Mouse (Mus musculus): ENCODE measurements at regions not wholly inside any gene's neighbourhood (a gene's known extent, or its start where the extent isn't known, plus 50 kb on each side); places are given as distances from the start of the nearest gene placed in this dataset.
"Not testable (repeated sequence)": the region's sequence is repeated elsewhere in the genome, so short reads cannot be mapped to it uniquely, and the experiment has no call there.

DNA sequence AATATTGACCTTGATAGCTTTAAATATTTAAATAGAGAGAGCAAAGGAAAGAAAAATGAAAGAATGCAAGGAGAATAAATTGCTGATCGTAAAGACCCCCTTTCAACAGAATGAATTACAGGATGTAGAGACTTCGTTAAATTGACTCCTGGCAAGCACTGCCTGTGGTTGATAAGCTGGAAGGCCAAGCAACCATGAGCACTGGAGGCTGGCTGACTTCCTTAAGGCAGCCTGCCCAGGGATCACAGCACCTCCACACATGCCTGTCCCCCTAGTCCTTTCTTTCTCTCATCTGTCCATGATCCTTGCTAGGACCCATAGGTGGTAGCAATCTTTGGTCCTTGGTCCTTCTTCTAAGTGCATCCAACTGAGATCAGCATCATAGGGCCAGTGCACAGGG lies 152.0 kb upstream of the Arglu1 start:
- ATAC-seq, result no peak
- H3K27me3 ChIP-seq (replicated peaks), result no peaks in the 10 kb centered on the region
- no peak overlapping the region for H3K4me3 ChIP-seq (replicated peaks)
- no peak overlapping the region for H3K27ac ChIP-seq
- no peaks in the 10 kb centered on the region for H3K36me3 ChIP-seq
- H3K9ac ChIP-seq, result no peak overlapping the region
- H3K9me3 ChIP-seq, result no peaks in the 10 kb centered on the region
- 60% methylated on average over 2 of the region's 2 CpGs for WGBS
- H3K4me1 ChIP-seq (replicated peaks), result no peaks in the 10 kb centered on the region
- no peak overlapping the region for H3K4me2 ChIP-seq (replicated peaks)

DNA sequence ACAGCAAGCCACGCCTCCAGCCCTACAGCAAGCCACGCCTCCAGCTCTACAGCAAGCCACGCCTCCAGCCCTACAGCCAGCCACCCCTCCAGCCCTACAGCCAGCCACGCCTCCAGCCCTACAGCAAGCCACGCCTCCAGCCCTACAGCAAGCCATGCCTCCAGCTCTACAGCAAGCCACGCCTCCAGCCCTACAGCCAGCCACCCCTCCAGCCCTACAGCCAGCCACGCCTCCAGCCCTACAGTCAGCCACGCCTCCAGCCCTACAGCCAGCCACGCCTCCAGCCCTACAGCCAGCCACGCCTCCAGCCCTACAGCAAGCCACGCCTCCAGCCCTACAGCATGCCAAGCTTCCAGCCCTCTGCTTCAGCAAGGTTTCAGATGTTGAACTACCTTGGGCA lies 145.8 kb upstream of the Arglu1 start:
- WGBS, result 78% methylated on average over 11 of the region's 11 CpGs
- ATAC-seq, result not testable (repeated sequence)

DNA sequence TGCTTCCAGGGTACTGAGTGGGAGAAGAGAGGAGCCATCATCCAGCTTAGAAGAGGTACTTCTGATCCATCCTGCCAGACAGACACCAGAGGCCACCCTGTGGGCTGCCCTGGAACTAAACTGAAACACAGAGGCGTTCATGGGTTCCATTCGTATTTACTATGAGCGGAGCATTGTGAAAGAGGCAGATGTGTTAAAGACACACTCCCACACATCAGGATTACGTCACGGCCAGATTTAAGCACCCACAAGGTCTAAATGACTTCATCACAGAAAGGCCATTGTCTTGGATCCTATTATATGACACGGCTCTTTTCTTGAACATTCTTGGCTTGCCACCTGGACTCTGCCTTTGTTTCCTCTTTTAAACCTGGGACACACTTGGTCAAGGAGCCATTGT lies 141.0 kb upstream of the Arglu1 start:
- no peaks in the 10 kb centered on the region for H3K36me3 ChIP-seq
- no peaks in the 10 kb centered on the region for H3K27me3 ChIP-seq (replicated peaks)
- no peak overlapping the region for H3K27ac ChIP-seq
- no peak overlapping the region for H3K4me2 ChIP-seq (replicated peaks)
- no peak for ATAC-seq
- no peak overlapping the region for H3K9ac ChIP-seq
- 86% methylated on average over 6 of the region's 6 CpGs for WGBS
- no peaks in the 10 kb centered on the region for H3K9me3 ChIP-seq
- H3K4me1 ChIP-seq (replicated peaks), result peaks cover 7% of the 10 kb centered on the region; the same call in 1 of the 2 replicates
- no peak overlapping the region for H3K4me3 ChIP-seq (replicated peaks)

More for the DNA sequence above, 145.8 kb upstream of the Arglu1 start:
- not testable (repeated sequence) for H3K9me3 ChIP-seq; H3K27me3 ChIP-seq (replicated peaks); H3K4me3 ChIP-seq (replicated peaks); H3K27ac ChIP-seq; H3K4me1 ChIP-seq (replicated peaks); H3K4me2 ChIP-seq (replicated peaks); H3K36me3 ChIP-seq; H3K9ac ChIP-seq

DNA sequence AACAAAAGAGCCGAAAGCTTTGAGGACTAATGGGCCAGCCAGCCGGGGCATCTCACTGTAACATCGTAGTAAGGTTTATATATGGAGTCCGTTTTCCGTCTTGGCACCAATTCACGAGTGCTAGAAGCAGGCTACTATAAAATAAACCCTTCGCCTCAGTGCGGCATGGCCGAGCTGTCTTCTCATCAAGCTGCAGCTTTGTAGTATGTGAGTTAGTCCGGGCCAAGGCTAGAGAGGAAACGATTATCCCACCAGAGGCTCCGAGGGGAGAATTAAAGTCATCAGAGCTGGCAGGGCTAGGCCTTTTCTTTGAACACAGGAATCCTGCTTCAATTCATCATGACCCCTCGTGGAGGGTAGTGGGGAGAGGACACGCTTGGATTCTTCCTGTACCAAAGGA lies 138.9 kb upstream of the Arglu1 start:
- Histone ChIP-seq H3K36me3 (no peaks in the 10 kb centered on the region), H3K4me2 (replicated peaks) (no peak overlapping the region), H3K9ac (no peak overlapping the region), H3K4me3 (replicated peaks) (no peak overlapping the region), H3K27me3 (replicated peaks) (no peaks in the 10 kb centered on the region), H3K9me3 (no peaks in the 10 kb centered on the region), H3K27ac (peak overlapping the region; percentile 19; the same call in 1 of the 2 replicates), H3K4me1 (replicated peaks) (peaks cover 7% of the 10 kb centered on the region; the same call in 1 of the 2 replicates)
- peak; percentile 49 for ATAC-seq
- WGBS, result 43% methylated on average over 14 of the region's 14 CpGs

DNA sequence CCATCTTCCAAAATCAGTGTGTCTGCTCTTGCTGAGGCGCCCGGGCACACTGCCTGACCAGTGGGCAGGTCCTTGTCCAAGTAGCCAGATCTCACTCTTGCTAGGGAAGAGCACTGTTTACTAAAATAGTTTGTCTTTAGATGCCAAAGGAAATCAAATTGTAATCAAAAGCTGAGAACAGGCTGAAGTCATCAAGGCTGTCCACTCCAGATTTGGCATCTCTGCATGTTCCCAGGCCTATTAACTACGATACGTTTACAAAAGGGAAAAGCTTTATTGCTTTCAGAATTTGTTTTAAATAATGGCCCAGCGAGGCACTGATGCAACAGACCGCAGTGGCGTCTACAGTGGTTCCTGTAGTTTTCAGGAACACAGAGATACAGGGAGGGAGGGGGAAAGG lies 137.2 kb upstream of the Arglu1 start:
- Histone ChIP-seq H3K36me3 (no peaks in the 10 kb centered on the region), H3K27me3 (replicated peaks) (no peaks in the 10 kb centered on the region), H3K9me3 (no peaks in the 10 kb centered on the region), H3K4me2 (replicated peaks) (no peak overlapping the region), H3K4me3 (replicated peaks) (no peak overlapping the region), H3K9ac (no peak overlapping the region), H3K27ac (no peak overlapping the region), H3K4me1 (replicated peaks) (peaks cover 7% of the 10 kb centered on the region; the same call in 1 of the 2 replicates)
- 55% methylated on average over 7 of the region's 7 CpGs for WGBS
- ATAC-seq, result 0 out of 2 replicates have a peak, but pooled peaks have one; percentile 25

DNA sequence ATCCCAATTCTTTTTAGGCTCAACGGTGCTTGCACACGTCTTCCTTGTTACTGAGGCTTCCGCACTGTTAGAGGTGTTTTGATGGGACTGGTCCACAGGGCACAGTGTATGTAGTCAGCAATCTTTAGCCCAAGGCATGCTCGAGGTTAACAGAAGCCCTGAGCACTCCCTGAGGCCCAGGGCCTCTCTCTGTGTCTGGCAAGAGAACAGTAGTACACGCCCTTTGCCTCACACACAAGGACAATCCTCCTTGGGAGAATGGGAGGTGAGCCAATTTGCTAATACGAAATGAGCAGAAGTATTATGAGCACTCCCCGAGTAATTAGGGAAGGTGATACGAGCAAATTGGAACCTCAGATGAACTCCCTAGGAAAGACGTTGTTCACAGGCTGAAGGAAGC lies 136.5 kb upstream of the Arglu1 start:
- Histone ChIP-seq H3K4me3 (replicated peaks) (no peak overlapping the region), H3K4me1 (replicated peaks) (peaks cover 7% of the 10 kb centered on the region; the same call in 1 of the 2 replicates), H3K9me3 (no peaks in the 10 kb centered on the region), H3K4me2 (replicated peaks) (no peak overlapping the region), H3K27me3 (replicated peaks) (no peaks in the 10 kb centered on the region), H3K27ac (no peak overlapping the region), H3K36me3 (no peaks in the 10 kb centered on the region), H3K9ac (no peak overlapping the region)
- no peak for ATAC-seq
- WGBS, result 77% methylated on average over 9 of the region's 9 CpGs

DNA sequence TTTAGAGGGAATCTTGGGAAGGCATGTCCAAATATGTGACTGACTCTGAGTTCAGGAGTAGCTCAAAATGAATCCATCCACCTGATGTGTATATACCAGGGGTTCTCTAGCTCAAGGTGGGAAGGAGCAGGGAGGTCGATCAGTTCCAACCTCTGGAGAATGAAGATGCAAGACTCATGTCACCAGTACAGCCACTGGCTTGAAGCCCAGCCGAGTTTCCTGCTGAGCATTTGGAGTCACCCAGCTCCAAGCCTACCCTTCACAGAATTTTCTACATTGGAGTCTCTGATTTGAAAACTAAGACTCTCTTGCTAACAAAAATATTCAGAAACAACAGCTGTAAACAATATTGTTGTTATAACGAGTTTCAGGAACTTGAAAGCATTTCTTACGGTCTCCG lies 134.6 kb upstream of the Arglu1 start:
- H3K4me1 ChIP-seq (replicated peaks), result peaks cover 10% of the 10 kb centered on the region; the same call in 1 of the 2 replicates
- H3K9me3 ChIP-seq, result no peaks in the 10 kb centered on the region
- ATAC-seq, result no peak
- WGBS, result 70% methylated on average over 5 of the region's 5 CpGs
- H3K4me3 ChIP-seq (replicated peaks), result no peak overlapping the region
- no peak overlapping the region for H3K4me2 ChIP-seq (replicated peaks)
- H3K9ac ChIP-seq, result no peak overlapping the region
- H3K36me3 ChIP-seq, result no peaks in the 10 kb centered on the region
- H3K27me3 ChIP-seq (replicated peaks), result no peaks in the 10 kb centered on the region
- no peak overlapping the region for H3K27ac ChIP-seq

DNA sequence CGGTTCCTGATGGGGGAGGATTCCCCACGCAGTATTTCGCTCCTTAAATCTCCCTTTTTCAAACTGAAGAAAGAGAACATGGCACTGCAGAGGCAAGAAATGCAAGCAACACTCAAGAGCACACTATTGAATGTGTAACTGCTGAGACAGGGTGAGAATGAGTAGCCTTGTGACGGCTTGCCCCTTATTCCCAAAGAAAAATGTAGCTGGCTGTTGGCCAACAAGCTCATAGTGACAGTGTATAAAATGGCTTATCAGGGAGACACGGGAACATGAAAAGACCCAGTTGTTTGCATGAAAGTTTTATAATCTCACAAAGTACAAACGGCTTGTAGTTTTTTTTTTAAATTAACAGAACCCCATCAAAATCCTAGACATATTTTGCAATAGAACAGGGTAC lies 130.8 kb upstream of the Arglu1 start:
- H3K9ac ChIP-seq, result no peak overlapping the region
- ATAC-seq, result no peak; the same call in 1 of the 2 replicates
- no peaks in the 10 kb centered on the region for H3K9me3 ChIP-seq
- H3K36me3 ChIP-seq, result no peaks in the 10 kb centered on the region
- WGBS, result 46% methylated on average over 6 of the region's 6 CpGs
- no peaks in the 10 kb centered on the region for H3K27me3 ChIP-seq (replicated peaks)
- H3K4me1 ChIP-seq (replicated peaks), result 0 out of 2 replicates have a peak, but pooled peaks cover 3% of the 10 kb centered on the region
- no peak overlapping the region for H3K4me2 ChIP-seq (replicated peaks)
- H3K27ac ChIP-seq, result no peak overlapping the region
- H3K4me3 ChIP-seq (replicated peaks), result no peak overlapping the region

DNA sequence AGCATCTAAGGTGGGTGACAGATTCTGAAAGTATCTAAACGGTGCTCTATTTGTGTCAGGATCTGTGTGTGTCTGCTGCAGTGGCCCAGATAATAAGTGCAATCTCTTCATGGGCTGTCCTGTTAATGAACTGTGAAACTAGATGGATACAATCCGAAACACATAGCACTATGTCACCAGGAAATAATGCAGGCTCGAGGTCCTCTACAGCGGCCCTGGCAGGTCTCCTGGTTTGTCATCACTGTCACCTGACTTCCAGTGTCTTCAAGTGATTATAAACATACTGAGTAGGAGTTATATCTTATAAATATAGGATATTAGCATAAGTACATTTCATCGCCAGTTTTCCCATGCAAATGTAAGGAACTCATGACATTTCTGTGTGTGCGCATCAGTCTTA lies 130.3 kb upstream of the Arglu1 start:
- no peaks in the 10 kb centered on the region for H3K27me3 ChIP-seq (replicated peaks)
- 0 out of 2 replicates have a peak, but pooled peaks cover 3% of the 10 kb centered on the region for H3K4me1 ChIP-seq (replicated peaks)
- no peak overlapping the region for H3K27ac ChIP-seq
- no peak overlapping the region for H3K4me3 ChIP-seq (replicated peaks)
- 72% methylated on average over 6 of the region's 6 CpGs for WGBS
- H3K9ac ChIP-seq, result no peak overlapping the region
- no peaks in the 10 kb centered on the region for H3K36me3 ChIP-seq
- H3K9me3 ChIP-seq, result no peaks in the 10 kb centered on the region
- H3K4me2 ChIP-seq (replicated peaks), result no peak overlapping the region
- no peak for ATAC-seq

DNA sequence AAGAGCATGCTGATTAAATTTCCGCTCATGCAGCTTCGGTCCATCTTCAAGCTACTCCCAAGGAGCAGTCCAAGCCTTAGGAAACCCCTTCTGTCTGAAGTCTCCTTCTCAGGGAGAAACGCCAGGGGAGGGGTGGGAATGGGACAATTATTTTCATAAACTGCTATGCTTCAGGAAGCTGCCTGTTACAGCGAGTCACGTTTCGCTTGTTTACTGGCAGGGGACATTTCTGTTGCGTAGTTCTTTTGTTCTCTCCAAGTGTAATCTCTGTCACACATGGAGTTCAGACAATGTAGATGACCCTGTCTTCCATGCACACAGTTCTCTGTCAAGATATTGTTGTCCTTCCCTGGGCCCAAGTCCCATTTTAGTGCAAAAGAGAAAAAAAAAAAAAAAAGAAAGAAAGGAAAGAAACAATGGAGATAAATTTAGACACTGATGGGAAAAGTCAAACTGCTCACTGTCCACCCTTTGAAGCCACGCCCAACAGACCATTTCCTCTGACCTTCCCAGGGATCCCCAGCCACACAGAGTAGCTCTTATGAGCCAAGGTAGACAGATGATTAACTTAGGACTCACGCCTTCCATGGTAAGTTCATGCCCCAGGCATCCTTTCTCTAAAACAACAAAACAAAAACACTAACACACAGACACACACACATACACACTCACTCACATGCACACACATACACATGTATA lies 129.1 kb upstream of the Arglu1 start:
- Histone ChIP-seq H3K9ac (no peak overlapping the region), H3K9me3 (no peaks in the 10 kb centered on the region), H3K4me3 (replicated peaks) (no peak overlapping the region), H3K4me2 (replicated peaks) (no peak overlapping the region), H3K27ac (no peak overlapping the region), H3K36me3 (no peaks in the 10 kb centered on the region), H3K27me3 (replicated peaks) (no peaks in the 10 kb centered on the region), H3K4me1 (replicated peaks) (0 out of 2 replicates have a peak, but pooled peaks cover 3% of the 10 kb centered on the region)
- no peak for ATAC-seq
- 75% methylated on average over 9 of the region's 9 CpGs for WGBS

DNA sequence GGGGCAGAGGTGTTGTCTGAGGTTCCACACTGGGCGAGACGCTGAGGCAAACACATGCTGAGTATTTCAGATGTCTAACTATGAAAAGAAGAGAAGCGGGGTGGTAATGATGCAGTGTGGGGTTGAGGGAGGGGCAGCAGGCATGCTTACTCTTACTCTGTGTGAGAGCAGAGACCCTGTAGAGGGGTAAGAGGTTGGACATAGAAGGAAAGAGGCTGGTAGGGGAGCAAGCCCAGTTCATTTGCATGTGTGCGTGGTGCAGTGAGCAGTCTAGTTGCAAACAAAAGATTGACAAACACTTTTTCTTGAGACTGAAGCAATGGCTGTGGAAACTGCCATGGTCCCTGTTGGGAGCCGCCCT lies 122.5 kb upstream of the Arglu1 start:
- whole genome bisulfite sequencing, result 96% methylated on average over 5 of the region's 5 CpGs
- no peak for ATAC-seq
- no peak overlapping the region for H3K4me2 ChIP-seq (replicated peaks)
- H3K9ac ChIP-seq, result no peak overlapping the region
- no peaks in the 10 kb centered on the region for H3K27me3 ChIP-seq (replicated peaks)
- no peak overlapping the region for H3K27ac ChIP-seq
- no peaks in the 10 kb centered on the region for H3K36me3 ChIP-seq
- no peak overlapping the region for H3K4me3 ChIP-seq (replicated peaks)
- no peaks in the 10 kb centered on the region for H3K4me1 ChIP-seq (replicated peaks)
- no peaks in the 10 kb centered on the region for H3K9me3 ChIP-seq

DNA sequence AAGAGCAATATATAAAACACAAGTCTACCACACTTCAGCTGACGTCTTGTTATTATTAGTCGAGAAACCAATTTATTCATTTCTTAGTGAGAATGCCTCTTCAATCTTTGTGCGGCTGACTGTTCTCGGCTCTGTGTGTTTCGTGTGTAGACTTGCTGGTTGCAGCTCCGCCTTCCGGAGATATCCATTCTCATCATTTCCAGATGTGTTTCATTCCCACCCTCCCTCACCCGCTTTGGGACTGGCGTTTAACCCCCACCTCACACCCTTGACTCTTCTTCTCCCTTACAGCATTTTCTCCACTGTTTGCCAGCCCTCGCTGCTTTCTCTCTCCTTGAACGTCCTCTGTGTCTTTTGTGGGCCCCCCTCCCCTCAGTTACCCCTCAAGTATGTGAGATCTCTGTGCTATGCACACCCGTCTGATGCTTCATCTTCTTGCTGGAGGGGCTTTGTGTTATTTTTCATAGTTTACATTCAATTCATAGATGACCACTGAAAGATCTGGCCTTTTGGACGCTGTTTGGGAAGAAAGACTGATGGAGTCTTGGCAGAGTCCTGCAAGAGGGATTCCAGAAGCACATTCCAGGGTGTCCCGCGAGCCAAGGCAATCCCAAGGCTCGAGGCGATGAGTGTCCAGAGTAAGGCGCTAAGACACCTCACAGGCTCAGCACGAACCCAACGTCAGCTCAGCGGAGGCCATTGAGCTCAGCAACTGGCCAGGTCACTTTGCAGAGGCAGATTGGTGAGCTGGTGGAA lies 121.9 kb upstream of the Arglu1 start:
- Histone ChIP-seq H3K27me3 (replicated peaks) (no peaks in the 10 kb centered on the region), H3K9me3 (no peaks in the 10 kb centered on the region), H3K4me1 (replicated peaks) (no peaks in the 10 kb centered on the region), H3K27ac (no peak overlapping the region), H3K9ac (no peak overlapping the region), H3K4me2 (replicated peaks) (no peak overlapping the region), H3K36me3 (no peaks in the 10 kb centered on the region), H3K4me3 (replicated peaks) (no peak overlapping the region)
- 67% methylated on average over 21 of the region's 21 CpGs for WGBS
- peak; percentile 58; the same call in 1 of the 2 replicates for ATAC-seq
